Mouse (Mus musculus) forebrain, embryonic 10.5 days (tissue): Measurements from ENCODE around the gene Slc35d3. TPM values are rescaled to one million over a fixed set of nuclear protein-coding genes. Genes with fewer than 3 reads are reported as not detected.
A peak's percentile ranks its signal among the peaks of the same experiment; 100 is the strongest.

Experiments
- DNase-seq: peaks from one replicate; pipeline ENCODE4 v3.0.0-alpha.2; 2017; ENCODE audit warnings: low spot score; ENCODE audit errors: extremely low spot score
- H3K27ac ChIP-seq: fragments of 300-500 bp; sonication (generic); 2 replicates; pipeline ENCODE4 v1.5.1; 2016; ENCODE audit warnings: mild to moderate bottlenecking
- H3K27me3 ChIP-seq: fragments of 300-500 bp; sonication (generic); 2 replicates; pipeline ENCODE4 v1.6.1; 2016; ENCODE audit warnings: mild to moderate bottlenecking; ENCODE audit not compliant: poor library complexity, severe bottlenecking
- H3K36me3 ChIP-seq: fragments of 300-500 bp; sonication (generic); replicated peaks from 2 replicates; pipeline ENCODE4 v1.6.1; 2016; ENCODE audit warnings: mild to moderate bottlenecking, moderate library complexity
- H3K4me1 ChIP-seq: fragments of 300-500 bp; sonication (generic); 2 replicates; pipeline ENCODE4 v1.6.1; 2016
- H3K4me3 ChIP-seq: fragments of 300-500 bp; sonication (generic); 2 replicates; pipeline ENCODE4 v1.5.1; 2016; ENCODE audit warnings: mild to moderate bottlenecking, moderate library complexity
- H3K9me3 ChIP-seq: fragments of 300-500 bp; sonication (generic); 2 replicates; pipeline ENCODE4 v1.6.1; 2016; ENCODE audit warnings: mild to moderate bottlenecking, moderate library complexity
- WGBS: fragments of 180-500 bp; shearing (Covaris S2); methylation state at CpG from one replicate; pipeline ENCODE4 v1.1.7; 2016; 5-methylcytosine and 5-hydroxymethylcytosine counted together
- polyA plus RNA-seq: library from polyadenylated mRNA; unstranded; fragments of >200 nt; fragmentation: Nextera tagmentation; extraction: Ambion mirVana; gene quantifications from 2 replicates; pipeline ENCODE4 v1.2.1, GENCODE M21; 2016

The Slc35d3 gene
- polyA plus RNA-seq: 0.33 and 1.0 TPM in 2 replicates

DNA sequence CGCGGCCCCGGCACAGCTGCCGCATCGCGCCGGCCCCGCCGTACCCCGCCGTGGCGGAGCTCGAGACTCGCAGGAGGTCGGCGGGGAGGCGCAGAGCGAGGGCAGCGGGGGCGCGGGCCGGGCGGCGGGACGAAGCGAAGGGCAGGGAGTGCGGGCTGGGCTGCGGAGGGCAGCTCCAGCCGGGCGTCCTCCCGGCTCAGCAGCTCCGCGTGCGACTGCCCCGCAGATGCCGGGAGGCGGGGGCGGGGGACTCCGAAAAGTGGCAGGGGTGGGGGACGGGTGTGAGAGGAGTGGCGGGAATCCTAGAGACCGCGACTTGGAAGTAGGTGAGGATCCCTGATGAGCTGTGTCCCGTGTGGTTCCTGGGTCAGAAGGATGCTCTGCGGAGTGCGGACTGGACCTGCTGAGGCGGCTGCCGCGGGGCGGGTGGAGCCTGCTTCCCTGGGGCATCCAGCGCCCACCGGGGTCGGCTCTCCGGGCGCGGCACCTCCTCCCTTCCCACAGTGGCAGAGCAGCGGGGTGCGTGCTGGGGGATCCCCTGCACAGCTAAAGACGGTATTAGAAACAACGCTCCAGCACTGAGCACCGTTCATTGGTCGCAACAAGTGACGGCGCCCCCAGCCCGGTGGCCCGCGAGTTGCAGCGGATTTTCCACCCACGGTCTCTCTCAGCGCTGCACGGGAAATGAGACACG is at the start of gene Slc35d3:
Slc35d3 (minus strand) TSS at position 462 of the 694 bp plus-strand sequence.
- WGBS: under 1% methylated on average over 72 of the region's 72 CpGs
- H3K27me3 ChIP-seq: peaks cover 79% of the 10 kb centered on the region
- peak; percentile 57 for DNase-seq
- peak within 1 kb of the TSS; percentile 74 for H3K27ac ChIP-seq
- peak within 1 kb of the TSS; percentile 70 for H3K4me3 ChIP-seq
- H3K36me3 ChIP-seq: no peaks in the 10 kb centered on the region
- H3K9me3 ChIP-seq: no peaks in the 10 kb centered on the region
- peaks cover 33% of the 10 kb centered on the region for H3K4me1 ChIP-seq

DNA sequence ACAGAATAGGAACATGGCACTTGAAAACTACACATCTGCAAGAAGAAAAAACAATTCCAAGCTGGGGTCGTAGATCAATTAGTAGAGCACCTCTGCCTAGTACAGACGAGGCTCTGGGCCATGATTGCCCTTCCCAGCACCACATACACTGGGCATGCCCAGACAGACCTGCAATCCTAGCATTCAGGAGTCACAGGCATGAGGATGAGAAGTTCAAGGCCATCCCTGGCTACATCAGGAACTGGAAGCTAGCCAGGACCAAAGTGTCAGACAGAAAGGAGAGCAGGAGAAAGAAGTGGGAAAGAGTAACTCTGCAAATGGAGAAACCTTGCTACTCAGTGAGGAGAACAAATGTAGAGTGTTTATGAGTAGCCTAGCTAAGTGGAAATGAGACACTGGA is 48.9 kb upstream of the Slc35d3 start:
- no peak overlapping the region for H3K4me3 ChIP-seq
- no peak for DNase-seq
- H3K4me1 ChIP-seq: no peaks in the 10 kb centered on the region
- no peaks in the 10 kb centered on the region for H3K9me3 ChIP-seq
- peaks cover 6% of the 10 kb centered on the region for H3K36me3 ChIP-seq
- H3K27ac ChIP-seq: no peak overlapping the region
- 86% methylated on average over 2 of the region's 2 CpGs for WGBS
- no peaks in the 10 kb centered on the region for H3K27me3 ChIP-seq

DNA sequence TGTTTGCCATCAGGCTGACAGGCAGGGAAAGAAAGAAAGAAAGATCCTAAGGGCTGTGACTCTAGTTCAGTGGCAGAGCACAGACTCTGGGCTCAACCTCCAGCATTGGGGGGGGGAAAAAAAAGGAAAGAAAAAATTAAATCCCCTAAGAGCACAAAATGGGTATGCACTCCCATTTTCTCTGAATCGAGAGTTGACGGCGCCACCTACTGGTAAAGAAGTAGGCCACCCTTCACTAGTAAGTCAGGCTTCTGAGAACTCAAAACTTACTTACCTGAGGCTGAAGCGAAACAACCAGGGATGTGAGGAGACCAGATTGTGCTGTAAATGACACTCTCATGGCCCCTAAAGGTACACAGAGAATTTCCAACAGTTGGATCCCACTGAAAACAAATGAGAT is 42.7 kb upstream of the Slc35d3 start:
- H3K9me3 ChIP-seq: no peaks in the 10 kb centered on the region
- peak; percentile 25 for DNase-seq
- H3K27ac ChIP-seq: no peak overlapping the region
- H3K27me3 ChIP-seq: no peaks in the 10 kb centered on the region
- H3K36me3 ChIP-seq: no peaks in the 10 kb centered on the region; the same call in 1 of the 2 replicates
- no peak overlapping the region for H3K4me3 ChIP-seq
- H3K4me1 ChIP-seq: no peaks in the 10 kb centered on the region
- WGBS: 24% methylated on average over 4 of the region's 4 CpGs

DNA sequence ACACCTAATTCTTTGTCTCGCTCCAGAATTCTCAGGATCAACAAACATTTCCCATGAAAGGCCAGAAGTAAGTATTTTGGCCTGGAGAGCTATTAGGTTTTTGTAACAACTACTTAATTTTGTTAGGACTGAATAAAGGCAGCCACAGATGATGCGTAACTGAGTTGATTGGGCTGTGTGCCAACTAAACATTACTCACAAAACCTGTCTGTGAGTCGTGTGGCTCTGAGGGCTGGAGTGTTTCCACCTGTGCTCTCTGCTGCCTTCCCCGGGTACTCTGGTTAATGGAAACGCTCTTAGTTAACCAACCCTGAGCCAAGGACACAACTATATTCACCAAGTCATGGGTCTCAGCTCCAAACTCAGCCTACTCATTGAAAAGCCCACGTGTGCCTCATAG is 41.9 kb upstream of the Slc35d3 start:
- Histone ChIP-seq H3K36me3 (peaks cover 3% of the 10 kb centered on the region; the same call in 1 of the 2 replicates), H3K9me3 (no peaks in the 10 kb centered on the region), H3K27ac (no peak overlapping the region), H3K4me3 (no peak overlapping the region), H3K27me3 (no peaks in the 10 kb centered on the region), H3K4me1 (no peaks in the 10 kb centered on the region)
- WGBS: 86% methylated on average over 6 of the region's 6 CpGs
- DNase-seq: no peak

DNA sequence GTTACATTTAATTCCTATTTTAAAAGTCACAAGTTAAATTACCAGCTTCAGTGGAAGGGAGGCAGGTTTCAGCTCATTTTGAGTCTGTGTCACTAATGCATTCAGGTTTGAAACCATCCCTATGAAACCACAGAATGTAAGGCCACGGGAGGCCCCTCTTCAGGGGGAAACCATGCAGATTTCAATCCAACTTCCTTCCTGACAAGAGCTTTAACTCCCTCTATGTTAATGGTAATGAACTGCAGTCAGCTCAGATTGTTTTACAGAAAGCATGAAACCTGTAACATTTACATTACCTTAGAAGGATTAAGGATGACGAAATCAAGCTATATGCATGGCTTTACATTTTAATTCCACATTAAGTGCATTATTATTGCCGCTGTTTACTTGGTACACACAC is 40.4 kb upstream of the Slc35d3 start:
- no peak for DNase-seq
- Histone ChIP-seq H3K4me3 (no peak overlapping the region), H3K36me3 (peaks cover 3% of the 10 kb centered on the region; the same call in 1 of the 2 replicates), H3K27ac (no peak overlapping the region), H3K27me3 (no peaks in the 10 kb centered on the region), H3K9me3 (no peaks in the 10 kb centered on the region), H3K4me1 (no peaks in the 10 kb centered on the region)
- WGBS: 50% methylated on average over 3 of the region's 3 CpGs

DNA sequence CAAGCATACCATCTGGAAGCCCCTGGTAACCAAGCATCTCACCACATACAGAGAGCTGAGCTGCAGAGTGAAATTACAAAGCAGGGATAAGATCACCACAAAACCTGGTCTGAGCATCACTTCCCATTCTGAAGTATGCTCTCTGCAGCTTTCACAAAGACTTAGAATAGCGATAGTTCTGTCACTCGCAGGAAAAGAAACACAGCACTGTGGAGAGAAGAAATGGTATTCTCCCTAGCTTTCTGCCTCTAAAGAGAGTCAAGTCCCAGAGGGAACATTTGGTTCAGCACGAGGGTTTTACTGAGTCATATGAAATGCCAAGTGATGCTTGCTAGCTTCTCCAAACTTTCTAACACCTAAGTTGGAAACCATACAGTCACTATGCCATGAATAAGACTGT is 38.6 kb upstream of the Slc35d3 start:
- 88% methylated on average over 3 of the region's 3 CpGs for WGBS
- Histone ChIP-seq H3K36me3 (peaks cover 6% of the 10 kb centered on the region; the same call in 1 of the 2 replicates), H3K9me3 (no peaks in the 10 kb centered on the region), H3K27ac (no peak overlapping the region), H3K4me1 (no peaks in the 10 kb centered on the region), H3K4me3 (no peak overlapping the region), H3K27me3 (no peaks in the 10 kb centered on the region)
- DNase-seq: no peak

DNA sequence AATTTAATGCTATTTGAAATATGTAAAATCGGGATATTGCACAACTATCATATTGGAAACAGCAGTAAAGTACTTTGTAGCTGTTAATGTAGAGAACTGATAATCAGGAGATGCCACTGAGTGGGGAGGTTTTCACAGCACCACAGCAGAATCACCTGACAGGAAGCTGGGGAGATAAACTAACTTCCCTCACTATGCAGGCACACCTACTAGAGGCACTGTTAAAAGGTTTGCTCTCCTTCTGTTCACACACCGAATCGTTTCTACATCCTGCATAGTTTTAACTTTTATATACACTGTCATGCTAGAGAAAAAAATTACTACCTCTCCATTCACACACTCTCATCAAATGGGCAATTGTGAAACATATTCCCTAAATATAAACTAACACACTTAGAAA is 35.0 kb upstream of the Slc35d3 start:
- 94% methylated on average over 3 of the region's 3 CpGs for WGBS

DNA sequence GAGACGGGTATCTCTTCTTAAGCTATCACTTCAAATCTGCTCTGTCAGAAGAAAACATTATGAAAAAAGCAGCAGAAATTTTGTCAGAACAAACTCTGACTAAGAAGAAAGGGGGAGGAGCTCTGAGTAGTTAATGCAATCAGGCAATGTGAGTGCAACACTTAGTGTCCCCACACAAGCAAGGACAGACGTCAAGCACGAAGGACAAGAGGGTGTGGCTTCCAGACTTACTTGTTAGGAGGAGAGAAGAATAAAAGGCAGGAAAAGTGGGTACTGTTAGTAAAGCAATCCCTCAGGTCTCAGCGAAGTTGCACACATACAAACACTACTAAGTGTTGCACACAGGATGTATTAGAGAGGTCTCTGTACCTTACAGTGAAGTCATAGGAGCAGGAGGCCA is 33.1 kb upstream of the Slc35d3 start:
- Histone ChIP-seq H3K4me3 (no peak overlapping the region), H3K27ac (no peak overlapping the region), H3K36me3 (0 out of 2 replicates have a peak, but pooled peaks cover 13% of the 10 kb centered on the region), H3K27me3 (no peaks in the 10 kb centered on the region), H3K4me1 (no peaks in the 10 kb centered on the region), H3K9me3 (no peaks in the 10 kb centered on the region)
- DNase-seq: no peak
- WGBS: 79% methylated on average over 4 of the region's 4 CpGs

More for the DNA sequence above, 35.0 kb upstream of the Slc35d3 start:
- DNase-seq: no peak
- no peak overlapping the region for H3K4me3 ChIP-seq
- H3K4me1 ChIP-seq: no peaks in the 10 kb centered on the region
- H3K9me3 ChIP-seq: no peaks in the 10 kb centered on the region
- no peak overlapping the region for H3K27ac ChIP-seq
- H3K27me3 ChIP-seq: no peaks in the 10 kb centered on the region
- 0 out of 2 replicates have a peak, but pooled peaks cover 13% of the 10 kb centered on the region for H3K36me3 ChIP-seq

DNA sequence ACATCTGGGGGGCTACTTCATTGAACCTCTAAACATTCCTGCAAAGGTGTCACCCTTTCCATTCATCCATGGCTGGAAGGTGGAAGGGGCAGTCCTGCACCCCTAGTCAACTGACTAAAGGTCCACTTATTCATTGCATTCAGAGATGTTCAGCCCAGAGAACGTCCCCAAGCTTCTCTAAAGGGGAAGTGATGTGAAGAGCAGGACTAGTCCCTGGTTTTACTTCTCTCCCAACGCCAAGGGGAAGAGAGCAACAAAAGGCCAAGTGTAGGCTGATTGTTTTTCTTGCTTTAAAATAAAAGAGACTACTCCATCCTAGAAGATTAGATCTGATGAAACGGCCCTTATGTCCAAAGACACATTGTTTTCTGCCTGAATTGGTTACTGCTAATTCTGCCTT is 29.2 kb upstream of the Slc35d3 start:
- Histone ChIP-seq H3K9me3 (no peaks in the 10 kb centered on the region), H3K27ac (no peak overlapping the region), H3K27me3 (no peaks in the 10 kb centered on the region), H3K4me1 (peaks cover 5% of the 10 kb centered on the region; the same call in 1 of the 2 replicates), H3K36me3 (0 out of 2 replicates have a peak, but pooled peaks cover 7% of the 10 kb centered on the region), H3K4me3 (no peak overlapping the region)
- DNase-seq: no peak
- WGBS: 77% methylated on average over 3 of the region's 3 CpGs

DNA sequence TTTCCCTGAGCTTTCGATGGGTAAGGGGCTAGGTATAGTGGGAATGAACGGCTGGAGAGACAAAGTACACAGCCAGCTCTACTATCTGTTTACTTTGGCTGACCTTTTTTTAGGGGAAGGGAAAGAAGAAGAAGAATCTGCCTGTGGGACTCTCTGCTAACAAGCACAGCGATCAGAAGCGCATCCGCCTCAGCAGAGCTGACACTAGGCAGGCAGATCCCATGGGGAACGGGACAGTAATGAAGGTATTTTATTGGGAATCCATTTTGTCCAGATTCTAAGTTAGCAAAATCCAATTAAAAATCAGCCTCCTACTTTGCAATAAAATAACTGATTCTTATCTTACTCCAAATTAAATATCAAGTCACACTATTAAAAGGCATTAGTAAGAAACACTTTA is 27.9 kb upstream of the Slc35d3 start:
- peaks cover 5% of the 10 kb centered on the region; the same call in 1 of the 2 replicates for H3K4me1 ChIP-seq
- H3K27ac ChIP-seq: no peak overlapping the region
- no peaks in the 10 kb centered on the region for H3K9me3 ChIP-seq
- H3K27me3 ChIP-seq: no peaks in the 10 kb centered on the region
- no peak overlapping the region for H3K4me3 ChIP-seq
- 91% methylated on average over 6 of the region's 6 CpGs for WGBS
- DNase-seq: no peak
- 0 out of 2 replicates have a peak, but pooled peaks cover 3% of the 10 kb centered on the region for H3K36me3 ChIP-seq

DNA sequence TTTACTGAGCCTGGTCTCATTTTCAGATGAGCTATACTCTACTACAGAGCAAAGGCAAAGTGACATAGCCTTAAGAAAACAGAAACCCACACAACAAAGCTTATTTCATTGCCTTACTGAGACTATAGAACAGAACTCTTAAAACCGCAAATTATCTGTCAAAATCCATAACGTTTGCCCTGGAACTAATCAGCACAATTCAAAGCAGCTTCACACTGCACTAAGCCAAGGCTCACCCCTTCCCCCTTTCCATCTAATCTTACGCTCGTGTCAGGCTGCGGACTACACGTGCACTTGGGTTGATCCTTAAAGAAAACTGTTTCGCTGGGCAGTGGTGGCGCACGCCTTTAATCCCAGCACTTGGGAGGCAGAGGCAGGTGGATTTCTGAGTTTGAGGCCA is 26.4 kb upstream of the Slc35d3 start:
- Histone ChIP-seq H3K27ac (no peak overlapping the region), H3K4me1 (peaks cover 5% of the 10 kb centered on the region; the same call in 1 of the 2 replicates), H3K4me3 (no peak overlapping the region), H3K9me3 (no peaks in the 10 kb centered on the region), H3K27me3 (no peaks in the 10 kb centered on the region), H3K36me3 (no peaks in the 10 kb centered on the region)
- no peak for DNase-seq
- WGBS: 88% methylated on average over 9 of the region's 9 CpGs

DNA sequence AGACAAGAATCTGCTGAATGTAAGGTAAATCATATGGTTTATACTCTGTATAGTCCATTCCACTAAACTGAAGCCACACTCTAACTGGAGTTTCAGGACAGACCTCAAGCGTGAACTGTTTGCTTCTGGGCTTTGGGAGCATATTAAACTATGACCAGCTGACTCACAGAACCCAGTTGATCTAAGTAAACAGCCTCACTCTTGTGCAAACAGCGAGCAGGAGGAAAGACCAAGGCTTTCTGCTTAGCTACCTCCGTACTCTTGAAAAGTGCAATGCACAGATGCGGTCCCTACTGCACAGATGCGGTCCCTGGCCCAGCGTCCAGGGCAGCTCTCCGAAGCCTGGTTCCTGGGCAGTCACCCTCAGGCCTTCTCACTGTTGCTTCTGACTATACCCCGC is 26.0 kb upstream of the Slc35d3 start:
- H3K27me3 ChIP-seq: no peaks in the 10 kb centered on the region
- 89% methylated on average over 8 of the region's 8 CpGs for WGBS
- no peak overlapping the region for H3K4me3 ChIP-seq
- H3K27ac ChIP-seq: no peak overlapping the region
- DNase-seq: no peak
- no peaks in the 10 kb centered on the region for H3K36me3 ChIP-seq
- H3K4me1 ChIP-seq: peaks cover 5% of the 10 kb centered on the region; the same call in 1 of the 2 replicates
- no peaks in the 10 kb centered on the region for H3K9me3 ChIP-seq

DNA sequence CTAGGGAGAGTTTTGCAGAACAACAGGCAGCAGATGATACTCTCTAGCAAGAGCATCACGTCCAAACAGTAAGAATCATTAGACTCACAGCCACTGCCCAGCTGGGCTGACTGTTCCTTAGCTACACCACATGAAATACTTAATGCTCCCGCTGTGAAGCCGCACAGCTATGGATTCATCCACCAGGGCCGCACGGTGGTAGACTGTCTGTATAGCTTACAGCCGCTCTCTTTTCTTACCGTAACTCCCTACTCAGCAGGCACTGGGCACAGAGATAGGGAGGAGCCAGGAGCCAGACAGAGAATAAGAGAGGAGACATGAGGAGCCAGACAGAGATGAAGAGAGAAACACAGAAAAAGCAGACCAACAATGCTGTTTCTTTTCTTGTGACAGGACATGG is 25.4 kb upstream of the Slc35d3 start:
- Histone ChIP-seq H3K27me3 (no peaks in the 10 kb centered on the region), H3K4me3 (no peak overlapping the region), H3K4me1 (peaks cover 5% of the 10 kb centered on the region; the same call in 1 of the 2 replicates), H3K9me3 (no peaks in the 10 kb centered on the region), H3K27ac (no peak overlapping the region), H3K36me3 (no peaks in the 10 kb centered on the region)
- no peak for DNase-seq
- 67% methylated on average over 7 of the region's 7 CpGs for WGBS
